Mouse (Mus musculus): ENCODE measurements around the gene Kcnh2.

GRCm38 (mm10) chr5:24351701-24352171 lies 332 bp upstream of the Kcnh2 start:
- TF ChIP-seq POLR2A (IDR thresholded peaks at IDR 0.05; ENCODE audit: low read depth, low read length) (no peak), CTCF (conservative IDR thresholded peaks at IDR 0.05; ENCODE audit: insufficient read depth, insufficient read length, low read depth, low read length) (no peak)

Data from kidney, adult 2 months (tissue).